In genomic region chr5:135263866-135264503, GRCm38 (mm10) we compare ENCODE assay signal across 8 mouse cellular contexts. TPM values are rescaled to one million over a fixed set of nuclear protein-coding genes. Genes with fewer than 3 reads are reported as not detected.
DNase-seq lines count a peak whose midpoint lies in the region; ATAC-seq lines count a peak whose summit lies in the region.

No protein-coding gene starts in this region.

- ATAC-seq in forebrain, embryonic 15.5 days (replicated peaks), result peak; percentile 90

- H3K4me1 ChIP-seq in forebrain, embryonic 15.5 days, result peaks cover 5% of the 10 kb centered on the region; the same call in 1 of the 2 replicates
- H3K4me1 ChIP-seq in hindbrain, embryonic 10.5 days (replicated peaks), result peaks cover 32% of the 10 kb centered on the region

- WGBS in forebrain, embryonic 15.5 days, result 8% methylated on average over 17 of the region's 17 CpGs
- WGBS in hindbrain, embryonic 10.5 days, result 21% methylated on average over 17 of the region's 17 CpGs

- H3K4me3 ChIP-seq in forebrain, embryonic 15.5 days, result no peak overlapping the region
- peak overlapping the region; percentile 34 for H3K4me3 ChIP-seq in hindbrain, embryonic 10.5 days

- H3K9me3 ChIP-seq in forebrain, embryonic 15.5 days, result no peaks in the 10 kb centered on the region
- H3K9me3 ChIP-seq in hindbrain, embryonic 10.5 days, result no peaks in the 10 kb centered on the region

- H3K27ac ChIP-seq in forebrain, embryonic 15.5 days (replicated peaks), result peak overlapping the region; percentile 68
- peak overlapping the region; percentile 86 for H3K27ac ChIP-seq in hindbrain, embryonic 10.5 days

- H3K9ac ChIP-seq in forebrain, embryonic 15.5 days (replicated peaks), result no peak overlapping the region

- H3K4me2 ChIP-seq in forebrain, embryonic 15.5 days (replicated peaks), result peak overlapping the region; percentile 2; the same call in 1 of the 2 replicates

- peak; percentile 55 for DNase-seq in layer of hippocampus, adult 11-12 months (ENCODE audit: low spot score)
- DNase-seq in layer of hippocampus, adult 9-10 months (ENCODE audit: low spot score), result no peak
- peak; percentile 70 for DNase-seq in hindbrain, embryonic 10.5 days (ENCODE audit: low spot score)
- peak; percentile 55 to 67 for DNase-seq in layer of hippocampus, postnatal 10 days (ENCODE audit: low spot score in 2 of 2)
- DNase-seq in lung, postnatal 25 days (ENCODE audit: low spot score), result peak; percentile 46
- DNase-seq in right cerebral cortex, postnatal 4 days, result peak; percentile 42
- DNase-seq in cerebellum, adult 18-20 months, result no peak

- H3K27me3 ChIP-seq in forebrain, embryonic 15.5 days, result no peaks in the 10 kb centered on the region
- H3K27me3 ChIP-seq in hindbrain, embryonic 10.5 days (ENCODE audit: insufficient read depth, poor library complexity, severe bottlenecking), result no peaks in the 10 kb centered on the region

- no peaks in the 10 kb centered on the region for H3K36me3 ChIP-seq in forebrain, embryonic 15.5 days
- no peaks in the 10 kb centered on the region for H3K36me3 ChIP-seq in hindbrain, embryonic 10.5 days

RNA-seq across cellular contexts. Expression of gene Fzd9, which starts 13.0 kb away (rescaled TPM):
- 14.3 and 17.4 TPM in 2 replicates for polyA plus RNA-seq in forebrain, embryonic 15.5 days (2015; fragmentation: Nextera tagmentation; extraction: Ambion mirVana)
- polyA plus RNA-seq in hindbrain, embryonic 10.5 days (2016; fragmentation: Nextera tagmentation; extraction: Ambion mirVana), result 9.8 and 12.1 TPM in 2 replicates
- total RNA-seq in layer of hippocampus, postnatal 10 days (2021), result 10 to 100 TPM; 11.7 to 12.1 TPM

Comparison
In these comparisons a context has a peak if more than half of its experiments do, and no peak if none do; other contexts are left out.
1. DNase-seq: peak in layer of hippocampus, adult 11-12 months (single experiment), hindbrain, embryonic 10.5 days (single experiment), layer of hippocampus, postnatal 10 days (2 of 2), lung, postnatal 25 days (single experiment) and right cerebral cortex, postnatal 4 days (single experiment); none in layer of hippocampus, adult 9-10 months (single experiment) and cerebellum, adult 18-20 months (0 of 2).